Mouse (Mus musculus): ENCODE measurements at regions not wholly inside any gene's neighbourhood (a gene's known extent, or its start where the extent isn't known, plus 50 kb on each side); places are given as distances from the start of the nearest gene placed in this dataset.

GRCm38 (mm10) chr4:89469406-89469805 is 158.6 kb upstream of the Cdkn2b start:
- Histone ChIP-seq H3K9me3 (replicated peaks; ENCODE audit: low read length) (no peaks in the 10 kb centered on the region), H3K27ac (ENCODE audit: insufficient read depth, low read depth) (peak overlapping the region; percentile 11; the same call in 1 of the 2 replicates), H3K36me3 (replicated peaks in 1 of 2; ENCODE audit: control insufficient read depth in 1 of 2, insufficient read depth in 1 of 2, low read length in 1 of 2) (peaks cover 40 to 78% of the 10 kb centered on the region in 2 experiments), H3K4me2 (ENCODE audit: insufficient read depth, low read depth, poor library complexity, severe bottlenecking) (peak overlapping the region; percentile 21; the same call in 1 of the 2 replicates), H3K27me3 (replicated peaks) (no peaks in the 10 kb centered on the region), H3K79me2 (replicated peaks; ENCODE audit: control insufficient read depth, extremely low read depth, insufficient read depth, poor library complexity, severe bottlenecking) (no peaks in the 10 kb centered on the region; the same call in 1 of the 2 replicates), H3K4me1 (ENCODE audit: control insufficient read depth in 1 of 2, insufficient read depth in 2 of 2) (peaks cover 5% of the 10 kb centered on the region in 2 experiments; a peak in 3 of 4 replicates), H3K9ac (ENCODE audit: insufficient read depth, low read depth) (no peak overlapping the region), H3K4me3 (replicated peaks in 1 of 3; ENCODE audit: low read depth in 2 of 3, low read length in 2 of 3, poor library complexity in 1 of 3) (no peak overlapping the region)
- dilution Hi-C loops (cut with MboI; ENCODE audit: extremely low pct_ligation_motif_present, extremely low pct_unique_long_range_greater_than_20kb, low sequenced_read_pairs) = no loop called here
- DNase-seq (ENCODE audit: extremely low read depth) = no peak
- no peak for TF ChIP-seq CTCF (conservative IDR thresholded peaks at IDR 0.05 in 1 of 2, IDR thresholded peaks at IDR 0.05 in 1 of 2; ENCODE audit: low read depth in 2 of 2, low read length in 2 of 2)
- no peak for TF ChIP-seq MAFK (IDR thresholded peaks at IDR 0.05; ENCODE audit: insufficient replicate concordance, low read length)
- in situ Hi-C loops (cut with MboI; ENCODE audit: low pct_ligation_motif_present, low pct_unique_long_range_greater_than_20kb, low sequenced_read_pairs) = no loop called here

GRCm38 (mm10) chr4:89466766-89467165 is 155.9 kb upstream of the Cdkn2b start:
- H3K27me3 ChIP-seq (replicated peaks) = no peaks in the 10 kb centered on the region
- H3K9ac ChIP-seq (ENCODE audit: insufficient read depth, low read depth) = no peak overlapping the region
- no peak overlapping the region for H3K27ac ChIP-seq (ENCODE audit: insufficient read depth, low read depth)
- in situ Hi-C loops (cut with MboI; ENCODE audit: low pct_ligation_motif_present, low pct_unique_long_range_greater_than_20kb, low sequenced_read_pairs) = no loop called here
- dilution Hi-C loops (cut with MboI; ENCODE audit: extremely low pct_ligation_motif_present, extremely low pct_unique_long_range_greater_than_20kb, low sequenced_read_pairs) = no loop called here
- peaks cover 45 to 79% of the 10 kb centered on the region in 2 experiments for H3K36me3 ChIP-seq (replicated peaks in 1 of 2; ENCODE audit: control insufficient read depth in 1 of 2, insufficient read depth in 1 of 2, low read length in 1 of 2)
- peaks cover 5 to 10% of the 10 kb centered on the region in 2 experiments; a peak in 3 of 4 replicates for H3K4me1 ChIP-seq (ENCODE audit: control insufficient read depth in 1 of 2, insufficient read depth in 2 of 2)
- no peak for DNase-seq (ENCODE audit: extremely low read depth)
- no peak overlapping the region for H3K4me3 ChIP-seq (replicated peaks in 1 of 3; ENCODE audit: low read depth in 2 of 3, low read length in 2 of 3, poor library complexity in 1 of 3)
- no peaks in the 10 kb centered on the region for H3K9me3 ChIP-seq (replicated peaks; ENCODE audit: low read length)
- H3K4me2 ChIP-seq (ENCODE audit: insufficient read depth, low read depth, poor library complexity, severe bottlenecking) = no peak overlapping the region
- no peaks in the 10 kb centered on the region; the same call in 1 of the 2 replicates for H3K79me2 ChIP-seq (replicated peaks; ENCODE audit: control insufficient read depth, extremely low read depth, insufficient read depth, poor library complexity, severe bottlenecking)
- TF ChIP-seq POLR2A (IDR thresholded peaks at IDR 0.05; ENCODE audit: low read depth, low read length) = no peak
- no peak for TF ChIP-seq ZKSCAN1 (IDR thresholded peaks at IDR 0.05; ENCODE audit: borderline replicate concordance, low read depth, low read length)
- TF ChIP-seq JUN (IDR thresholded peaks at IDR 0.05; ENCODE audit: insufficient read depth, low read depth, low read length) = no peak
- TF ChIP-seq NRF1 (IDR thresholded peaks at IDR 0.05; ENCODE audit: low read depth, low read length) = no peak
- TF ChIP-seq HCFC1 (IDR thresholded peaks at IDR 0.05; ENCODE audit: low read depth, low read length) = no peak
- no peak for TF ChIP-seq BHLHE40 (IDR thresholded peaks at IDR 0.05; ENCODE audit: low read depth, low read length)
- TF ChIP-seq CHD2 (IDR thresholded peaks at IDR 0.05; ENCODE audit: low read length) = no peak
- no peak for TF ChIP-seq UBTF (IDR thresholded peaks at IDR 0.05; ENCODE audit: low read depth, low read length)
- no peak for TF ChIP-seq TCF12 (IDR thresholded peaks at IDR 0.05; ENCODE audit: low read depth, low read length)
- no peak for TF ChIP-seq CTCF (conservative IDR thresholded peaks at IDR 0.05 in 1 of 2, IDR thresholded peaks at IDR 0.05 in 1 of 2; ENCODE audit: low read depth in 2 of 2, low read length in 2 of 2)
- TF ChIP-seq IRF4 (IDR thresholded peaks at IDR 0.05; ENCODE audit: low read depth, low read length) = no peak
- TF ChIP-seq USF2 (conservative IDR thresholded peaks at IDR 0.05; ENCODE audit: low read depth, low read length) = no peak
- no peak for TF ChIP-seq MAZ (IDR thresholded peaks at IDR 0.05; ENCODE audit: low read depth, low read length)
- no peak for TF ChIP-seq MXI1 (IDR thresholded peaks at IDR 0.05; ENCODE audit: low read depth, low read length)
